ENCODE assay signal across 21 mouse cellular contexts in the genomic region with DNA sequence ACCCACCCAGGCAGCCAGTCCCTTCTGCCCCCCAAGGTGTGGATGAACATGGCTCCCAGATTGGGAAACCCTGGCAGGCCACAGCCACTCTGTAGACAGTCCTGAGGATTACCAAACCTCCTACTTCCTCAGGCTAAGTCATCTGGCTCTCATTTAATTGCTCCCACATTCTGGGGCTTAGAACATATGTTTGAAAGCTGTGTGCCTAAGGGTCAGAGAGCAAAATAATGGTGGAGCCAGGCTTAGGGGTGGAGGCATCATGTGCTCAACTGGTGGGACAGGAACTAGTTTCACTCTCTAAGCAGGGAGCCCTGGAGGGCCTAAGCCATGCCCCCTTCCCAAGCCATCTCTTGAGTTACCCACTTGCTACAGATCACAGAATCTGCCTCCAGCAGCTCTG.
DNase-seq lines count a peak whose midpoint lies in the region; ATAC-seq and TF ChIP-seq lines count a peak whose summit lies in the region.
"Had no signal": no experiment of that assay in that cellular context is flagged by ENCODE, and none has a peak within 500 bp of the region (broad histone marks: within the 10 kb centered on the region; RNA-seq: fewer than 3 reads in every experiment).

No protein-coding gene starts in this region.

- H3K9me3 ChIP-seq in heart, embryonic 10.5 days, result no peaks in the 10 kb centered on the region
- H3K9me3 ChIP-seq in embryonic facial prominence, embryonic 10.5 days, result peaks cover 1% of the 10 kb centered on the region; the same call in 1 of the 2 replicates
- H3K9me3 ChIP-seq: embryonic facial prominence, embryonic 13.5 days; forebrain, embryonic 15.5 days; intestine, embryonic 15.5 days had no signal

- TF ChIP-seq CTCF in lung, adult 2 months (IDR thresholded peaks at IDR 0.05; ENCODE audit: insufficient read depth, low read length), result no peak

- peaks cover 45% of the 10 kb centered on the region for H3K4me1 ChIP-seq in heart, embryonic 10.5 days
- H3K4me1 ChIP-seq in embryonic facial prominence, embryonic 10.5 days, result peaks cover 61% of the 10 kb centered on the region
- H3K4me1 ChIP-seq in lung, adult 2 months (ENCODE audit: control insufficient read depth, insufficient read depth, low read length), result no peaks in the 10 kb centered on the region

- peaks cover 27% of the 10 kb centered on the region; the same call in 1 of the 2 replicates for H3K27me3 ChIP-seq in heart, embryonic 10.5 days (ENCODE audit: insufficient read depth, poor library complexity, severe bottlenecking)
- H3K27me3 ChIP-seq in embryonic facial prominence, embryonic 10.5 days (replicated peaks; ENCODE audit: low read depth, poor library complexity, severe bottlenecking), result no peaks in the 10 kb centered on the region
- H3K27me3 ChIP-seq: embryonic facial prominence, embryonic 13.5 days; forebrain, embryonic 15.5 days; intestine, embryonic 15.5 days; Patski had no signal

- peak; percentile 43; the same call in 1 of the 2 replicates for ATAC-seq in megakaryocyte, adult 5-6 weeks (ENCODE audit: poor library complexity, severe bottlenecking)
- ATAC-seq: activated CD4-positive, CD25-positive, alpha-beta regulatory T cell, adult 4 months; forebrain, embryonic 15.5 days; intestine, embryonic 15.5 days; Patski had no signal

- no peak for TF ChIP-seq POLR2A in lung, adult 2 months (IDR thresholded peaks at IDR 0.05; ENCODE audit: borderline replicate concordance, extremely low read depth, low read depth, low read length)

- H3K36me3 ChIP-seq in heart, embryonic 10.5 days, result no peaks in the 10 kb centered on the region
- H3K36me3 ChIP-seq in embryonic facial prominence, embryonic 10.5 days (replicated peaks), result peaks cover 16% of the 10 kb centered on the region
- H3K36me3 ChIP-seq: embryonic facial prominence, embryonic 13.5 days; forebrain, embryonic 15.5 days; intestine, embryonic 15.5 days had no signal

- H3K27ac ChIP-seq in heart, embryonic 10.5 days, result peak overlapping the region; percentile 49; the same call in 1 of the 2 replicates
- peak overlapping the region; percentile 76 for H3K27ac ChIP-seq in embryonic facial prominence, embryonic 10.5 days (replicated peaks)
- H3K27ac ChIP-seq: embryonic facial prominence, embryonic 13.5 days; forebrain, embryonic 15.5 days; hindbrain, embryonic 14.5 days; intestine, embryonic 15.5 days had no signal

- no peak for DNase-seq in heart, embryonic 10.5 days (ENCODE audit: low spot score)
- no peak for DNase-seq in heart, adult 9 months (ENCODE audit: low spot score in 2 of 2)
- peak; percentile 63 for DNase-seq in embryonic facial prominence, embryonic 10.5 days (ENCODE audit: low spot score)
- peak; percentile 71 for DNase-seq in forelimb bud, embryonic 11.5 days (ENCODE audit: low read depth, low spot score)
- no peak for DNase-seq in layer of hippocampus, postnatal 14 days (ENCODE audit: low spot score in 2 of 2)
- no peak for DNase-seq in spleen, postnatal 14 days (ENCODE audit: low spot score in 2 of 2)
- no peak for DNase-seq in lung, adult 2 months
- DNase-seq: adrenal gland, postnatal 25 days; cerebellum, adult 18-20 months; cerebellum, postnatal 10 days; gastrocnemius, postnatal 14 days; heart, postnatal 10 days; heart, postnatal 4 days; kidney, adult 18-20 months had no signal

- no peak overlapping the region for H3K4me3 ChIP-seq in heart, embryonic 10.5 days
- H3K4me3 ChIP-seq in embryonic facial prominence, embryonic 10.5 days, result no peak overlapping the region
- no peak overlapping the region for H3K4me3 ChIP-seq in lung, adult 2 months (replicated peaks; ENCODE audit: extremely low read depth, low read depth, low read length)
- H3K4me3 ChIP-seq: embryonic facial prominence, embryonic 13.5 days; forebrain, embryonic 15.5 days; intestine, embryonic 15.5 days had no signal

Comparison
In these comparisons a context has a peak if more than half of its experiments do, and no peak if none do; other contexts are left out.
1. DNase-seq: peak in embryonic facial prominence, embryonic 10.5 days (single experiment) and forelimb bud, embryonic 11.5 days (single experiment); none in heart, embryonic 10.5 days (single experiment), heart, adult 9 months (0 of 2), layer of hippocampus, postnatal 14 days (0 of 2), spleen, postnatal 14 days (0 of 2) and lung, adult 2 months (single experiment).